Comparison of ENCODE assay signal across 8 mouse cellular contexts in the genomic region with DNA sequence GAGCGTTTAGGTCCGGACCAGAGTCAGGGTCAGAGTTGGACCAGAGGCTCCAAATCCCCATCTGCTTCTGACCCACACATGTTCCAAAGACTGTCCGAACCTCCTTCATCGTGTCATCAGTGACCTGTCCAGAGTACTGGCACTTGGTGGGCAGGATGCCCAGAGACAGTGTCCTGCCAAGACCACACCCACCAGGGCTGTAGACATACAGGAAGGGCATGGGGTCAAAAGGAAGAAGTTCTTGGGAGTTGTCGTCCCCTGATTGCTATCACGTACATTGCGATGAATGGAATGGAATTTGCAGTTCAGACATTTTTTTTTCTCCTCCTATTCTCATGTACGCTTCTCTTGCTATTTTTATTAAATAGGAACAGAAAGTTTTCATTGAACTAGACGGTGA. TPM values are rescaled to one million over a fixed set of nuclear protein-coding genes. Genes with fewer than 3 reads are reported as not detected.
A peak's percentile ranks its signal among the peaks of the same experiment; 100 is the strongest.
DNase-seq lines count a peak whose midpoint lies in the region; ATAC-seq and TF ChIP-seq lines count a peak whose summit lies in the region.
"Had no signal": no experiment of that assay in that cellular context is flagged by ENCODE, and none has a peak within 500 bp of the region (broad histone marks: within the 10 kb centered on the region; RNA-seq: fewer than 3 reads in every experiment).

No protein-coding gene starts in this region.

- TF ChIP-seq POLR2A in kidney, adult 2 months (IDR thresholded peaks at IDR 0.05; ENCODE audit: low read depth, low read length) = no peak

- H3K27ac ChIP-seq in brown adipose tissue, adult 24 weeks (replicated peaks; ENCODE audit: low read depth, low read length) = peak overlapping the region; percentile 61
- peak overlapping the region; percentile 6; the same call in 1 of the 2 replicates for H3K27ac ChIP-seq in kidney, adult 2 months (ENCODE audit: insufficient read depth, low read depth, low read length)
- peak overlapping the region; percentile 59; the same call in 1 of the 2 replicates for H3K27ac ChIP-seq in lung, postnatal 0 days (ENCODE audit: low read length)

- no peak for TF ChIP-seq CTCF in kidney, adult 2 months (conservative IDR thresholded peaks at IDR 0.05; ENCODE audit: insufficient read depth, insufficient read length, low read depth, low read length)
- no peak for TF ChIP-seq CTCF in lung, postnatal 0 days (IDR thresholded peaks at IDR 0.05)

- peak; percentile 92 for ATAC-seq in lung, postnatal 0 days

- H3K36me3 ChIP-seq in kidney, adult 2 months (ENCODE audit: control insufficient read depth, insufficient read depth, low read length) = no peaks in the 10 kb centered on the region
- no peaks in the 10 kb centered on the region for H3K36me3 ChIP-seq in lung, postnatal 0 days (ENCODE audit: insufficient read depth, low read length)
- H3K36me3 ChIP-seq: G1E had no signal

- H3K4me2 ChIP-seq in lung, postnatal 0 days (replicated peaks; ENCODE audit: low read depth, low read length) = no peak overlapping the region

- no peaks in the 10 kb centered on the region for H3K27me3 ChIP-seq in kidney, adult 2 months (replicated peaks; ENCODE audit: control insufficient read depth, insufficient read depth, low read length)
- no peaks in the 10 kb centered on the region for H3K27me3 ChIP-seq in lung, postnatal 0 days (replicated peaks; ENCODE audit: insufficient read depth, low read length)

- H3K9ac ChIP-seq in lung, postnatal 0 days (replicated peaks; ENCODE audit: low read depth) = no peak overlapping the region

- WGBS in kidney, adult 2 months = 59% methylated on average over 9 of the region's 9 CpGs
- 45% methylated on average over 9 of the region's 9 CpGs for WGBS in lung, postnatal 0 days

- H3K4me1 ChIP-seq in brown adipose tissue, adult 24 weeks (ENCODE audit: control insufficient read depth, insufficient read depth, insufficient read length, low read length) = peaks cover 17% of the 10 kb centered on the region; the same call in 1 of the 2 replicates
- H3K4me1 ChIP-seq in kidney, adult 2 months (ENCODE audit: control insufficient read depth, insufficient read depth, low read length) = no peaks in the 10 kb centered on the region
- H3K4me1 ChIP-seq in lung, postnatal 0 days (ENCODE audit: insufficient read depth, low read depth, low read length) = no peaks in the 10 kb centered on the region

- no peaks in the 10 kb centered on the region for H3K9me3 ChIP-seq in lung, postnatal 0 days (ENCODE audit: low read length)
- H3K9me3 ChIP-seq: G1E had no signal

- no peak overlapping the region for H3K4me3 ChIP-seq in brown adipose tissue, adult 24 weeks (ENCODE audit: insufficient read depth, low read depth, low read length)
- no peak overlapping the region for H3K4me3 ChIP-seq in kidney, adult 2 months (ENCODE audit: insufficient read depth, low read depth, low read length)
- H3K4me3 ChIP-seq in lung, postnatal 0 days (ENCODE audit: low read depth, low read length) = no peak overlapping the region

- TF ChIP-seq EP300 in lung, postnatal 0 days (IDR thresholded peaks at IDR 0.05) = peak; percentile 99

- DNase-seq in adrenal gland, adult 8-10 months = peak; percentile 61
- peak; percentile 90 for DNase-seq in kidney, adult 2 months
- peak; percentile 82 for DNase-seq in lung, postnatal 0 days (ENCODE audit: low spot score)
- no peak for DNase-seq in B cell, adult 2 months
- no peak for DNase-seq in yolk sac, embryonic 10.5 days (ENCODE audit: low spot score)
- DNase-seq in cerebellum, postnatal 25 days = no peak

RNA-seq across cellular contexts. Expression of gene Srgn, which starts 2.9 kb away (rescaled TPM):
- 10 to 100 TPM; 49.9 to 64.0 (median 50.9) TPM for total RNA-seq in adrenal gland, adult 8-10 months (2022)
- polyA plus RNA-seq in brown adipose tissue, adult 24 weeks (2012; ENCODE audit: insufficient read depth, insufficient read length, missing spikeins) = 48.5 and 88.7 TPM in 2 replicates
- polyA plus RNA-seq in kidney, adult 2 months (2012; rRNA removed) = 20.8 and 34.2 TPM in 2 replicates
- 215 and 245 TPM in 2 replicates for polyA plus RNA-seq in lung, postnatal 0 days (2015; fragmentation: Nextera tagmentation; extraction: Ambion mirVana)

RNA-seq across cellular contexts. Expression of gene Vps26a, which starts 43.6 kb away (rescaled TPM):
- total RNA-seq in adrenal gland, adult 8-10 months (2022) = 10 to 100 TPM; 45.2 to 60.6 (median 55.4) TPM
- 46.9 and 61.9 TPM in 2 replicates for polyA plus RNA-seq in brown adipose tissue, adult 24 weeks (2012; ENCODE audit: insufficient read depth, insufficient read length, missing spikeins)
- polyA plus RNA-seq in kidney, adult 2 months (2012; rRNA removed) = 16.7 and 24.5 TPM in 2 replicates
- 62.7 and 68.7 TPM in 2 replicates for polyA plus RNA-seq in lung, postnatal 0 days (2015; fragmentation: Nextera tagmentation; extraction: Ambion mirVana)

RNA-seq across cellular contexts. Expression of gene Kif1bp, which starts 48.1 kb away (rescaled TPM):
- 10 to 100 TPM; 57.5 to 70.5 (median 65.4) TPM for total RNA-seq in adrenal gland, adult 8-10 months (2022)
- 23.4 and 26.4 TPM in 2 replicates for polyA plus RNA-seq in brown adipose tissue, adult 24 weeks (2012; ENCODE audit: insufficient read depth, insufficient read length, missing spikeins)
- 31.0 and 36.1 TPM in 2 replicates for polyA plus RNA-seq in kidney, adult 2 months (2012; rRNA removed)
- polyA plus RNA-seq in lung, postnatal 0 days (2015; fragmentation: Nextera tagmentation; extraction: Ambion mirVana) = 21.8 and 22.8 TPM in 2 replicates

Comparison
In these comparisons a context has a peak if more than half of its experiments do, and no peak if none do; other contexts are left out.
1. DNase-seq: peak in adrenal gland, adult 8-10 months (single experiment), kidney, adult 2 months (single experiment) and lung, postnatal 0 days (single experiment); none in B cell, adult 2 months (0 of 2), yolk sac, embryonic 10.5 days (single experiment) and cerebellum, postnatal 25 days (0 of 2).
2. H3K27ac ChIP-seq: peak in every context shown above with its lines; median percentile 61 in brown adipose tissue, adult 24 weeks; 59 in lung, postnatal 0 days; 6 in kidney, adult 2 months.